Mouse (Mus musculus) heart, embryonic 12.5 days (tissue): ENCODE data around the gene Zfp648. TPM values are rescaled to one million over a fixed set of nuclear protein-coding genes. Genes with fewer than 3 reads are reported as not detected.

ENCODE experiments used
- ATAC-seq: fragments of 200-750 bp; cut with Nextera tagmentation; 2 replicates; pipeline ENCODE4 v1.8.0; 2017; ENCODE audit warnings: moderate TSS enrichment, moderate library complexity; ENCODE audit not compliant: insufficient number of reproducible peaks, low FRiP score
- H3K27ac ChIP-seq: fragments of 300-500 bp; sonication (generic); 2 replicates; pipeline ENCODE4 v1.5.1; 2016; ENCODE audit warnings: mild to moderate bottlenecking, moderate library complexity; ENCODE audit not compliant: poor library complexity, severe bottlenecking
- H3K27me3 ChIP-seq: fragments of 300-500 bp; sonication (generic); replicated peaks from 2 replicates; pipeline ENCODE4 v1.6.1; 2016; ENCODE audit warnings: mild to moderate bottlenecking, moderate library complexity
- H3K36me3 ChIP-seq: fragments of 300-500 bp; sonication (generic); 2 replicates; pipeline ENCODE4 v1.6.1; 2016; ENCODE audit warnings: mild to moderate bottlenecking, moderate library complexity
- H3K4me1 ChIP-seq: fragments of 300-500 bp; sonication (generic); replicated peaks from 2 replicates; pipeline ENCODE4 v1.6.1; 2016; ENCODE audit warnings: mild to moderate bottlenecking
- H3K4me2 ChIP-seq: fragments of 300-500 bp; sonication (generic); 2 replicates; pipeline ENCODE4 v1.6.1; 2016; ENCODE audit warnings: mild to moderate bottlenecking, moderate library complexity
- H3K4me3 ChIP-seq: fragments of 300-500 bp; sonication (generic); 2 replicates; pipeline ENCODE4 v1.5.1; 2016; ENCODE audit warnings: mild to moderate bottlenecking
- H3K9ac ChIP-seq: fragments of 300-500 bp; sonication (generic); 2 replicates; pipeline ENCODE4 v1.6.1; 2016; ENCODE audit warnings: mild to moderate bottlenecking, moderate library complexity
- H3K9me3 ChIP-seq: fragments of 300-500 bp; sonication (generic); replicated peaks from 2 replicates; pipeline ENCODE4 v1.6.1; 2016; ENCODE audit warnings: mild to moderate bottlenecking, moderate library complexity
- WGBS: fragments of 180-500 bp; shearing (Covaris S2); methylation state at CpG from one replicate; pipeline ENCODE4 v1.1.7; 2016; 5-methylcytosine and 5-hydroxymethylcytosine counted together
- polyA plus RNA-seq: library from polyadenylated mRNA; unstranded; fragments of >200 nt; fragmentation: Nextera tagmentation; extraction: Ambion mirVana; gene quantifications from 2 replicates; pipeline ENCODE4 v1.2.1, GENCODE M21; 2016

Gene Zfp648
- polyA plus RNA-seq, 1 experiment from 2014 or later: 0.09 TPM

DNA sequence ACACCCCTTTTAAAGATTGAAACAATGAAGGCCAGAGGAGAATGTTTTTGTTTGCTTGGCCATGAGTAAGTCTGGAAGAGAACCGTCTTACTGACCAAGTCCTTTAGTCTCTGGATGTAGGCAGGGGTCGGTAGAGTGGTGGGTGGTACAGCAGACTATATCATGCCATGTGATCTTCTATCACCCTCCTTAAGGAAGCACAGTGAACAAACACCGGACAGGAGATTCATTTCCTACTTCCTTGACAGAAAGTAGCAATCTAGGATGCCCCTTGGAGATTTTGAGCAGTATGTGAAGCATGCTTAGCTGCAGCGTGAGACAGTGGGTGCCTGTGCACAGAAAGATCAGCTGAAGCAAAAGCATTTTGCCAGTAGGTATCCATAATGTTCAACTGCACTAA, 31.6 kb downstream of the Zfp648 start:
- Histone ChIP-seq H3K4me2 (no peak overlapping the region), H3K4me1 (no peaks in the 10 kb centered on the region), H3K27me3 (no peaks in the 10 kb centered on the region), H3K9ac (no peak overlapping the region), H3K9me3 (no peaks in the 10 kb centered on the region), H3K36me3 (no peaks in the 10 kb centered on the region), H3K4me3 (no peak overlapping the region), H3K27ac (no peak overlapping the region)
- no peak for ATAC-seq
- 72% methylated on average over 4 of the region's 4 CpGs for WGBS

DNA sequence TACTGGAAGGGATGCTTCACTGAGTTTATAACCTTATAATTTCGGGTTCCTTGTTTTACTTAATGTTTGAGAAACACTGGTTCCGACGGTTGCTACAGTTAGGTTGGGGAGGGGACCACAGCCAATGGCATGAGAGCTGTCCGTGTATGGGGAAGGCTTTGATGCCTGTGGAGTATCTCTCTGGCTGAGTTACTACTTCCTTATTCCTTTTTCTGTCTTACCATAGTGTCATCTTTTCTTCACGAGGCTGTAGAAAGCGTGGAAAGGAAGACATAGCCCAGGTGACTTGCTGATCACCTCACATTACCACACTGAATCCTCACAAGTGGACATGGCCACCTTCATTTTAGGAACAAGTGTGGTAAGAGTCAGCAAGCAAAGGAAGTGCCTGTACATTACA, 32.0 kb downstream of the Zfp648 start:
- Histone ChIP-seq H3K4me1 (no peaks in the 10 kb centered on the region), H3K4me3 (no peak overlapping the region), H3K36me3 (no peaks in the 10 kb centered on the region), H3K9me3 (no peaks in the 10 kb centered on the region), H3K27me3 (no peaks in the 10 kb centered on the region), H3K27ac (no peak overlapping the region), H3K9ac (no peak overlapping the region), H3K4me2 (no peak overlapping the region)
- WGBS: 68% methylated on average over 6 of the region's 6 CpGs
- ATAC-seq: no peak

- Histone ChIP-seq H3K9me3 (no peaks in the 10 kb centered on the region), H3K27me3 (no peaks in the 10 kb centered on the region), H3K4me3 (no peak overlapping the region), H3K27ac (no peak overlapping the region), H3K36me3 (no peaks in the 10 kb centered on the region), H3K4me1 (no peaks in the 10 kb centered on the region), H3K9ac (no peak overlapping the region), H3K4me2 (no peak overlapping the region)
- WGBS: 76% methylated on average over 9 of the region's 9 CpGs
- no peak for ATAC-seq
Measured at GRCm38 (mm10) chr1:154234814-154235213, 33.8 kb downstream of the Zfp648 start.

DNA sequence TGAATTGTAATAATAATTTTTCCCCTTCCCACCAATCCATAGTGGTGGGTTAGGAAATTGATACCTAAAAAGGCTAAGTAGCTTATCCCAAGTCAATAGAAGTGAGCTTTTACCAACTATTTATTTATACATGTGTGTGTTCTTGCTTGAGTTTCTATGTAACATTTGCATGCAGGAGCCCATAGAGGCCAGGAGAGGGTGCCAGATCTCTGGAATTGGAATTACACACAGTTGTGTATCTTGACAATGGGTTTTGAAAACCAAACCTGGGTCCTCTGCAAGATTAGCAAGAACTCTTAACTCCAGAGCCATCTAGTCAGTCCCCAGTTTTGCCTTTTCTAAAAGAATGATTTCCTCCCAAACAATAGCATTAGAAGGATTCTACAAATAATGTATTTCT, 37.9 kb downstream of the Zfp648 start:
- Histone ChIP-seq H3K9me3 (no peaks in the 10 kb centered on the region), H3K9ac (no peak overlapping the region), H3K4me2 (no peak overlapping the region), H3K27me3 (no peaks in the 10 kb centered on the region), H3K27ac (no peak overlapping the region), H3K4me1 (no peaks in the 10 kb centered on the region), H3K36me3 (no peaks in the 10 kb centered on the region), H3K4me3 (no peak overlapping the region)
- ATAC-seq: no peak

DNA sequence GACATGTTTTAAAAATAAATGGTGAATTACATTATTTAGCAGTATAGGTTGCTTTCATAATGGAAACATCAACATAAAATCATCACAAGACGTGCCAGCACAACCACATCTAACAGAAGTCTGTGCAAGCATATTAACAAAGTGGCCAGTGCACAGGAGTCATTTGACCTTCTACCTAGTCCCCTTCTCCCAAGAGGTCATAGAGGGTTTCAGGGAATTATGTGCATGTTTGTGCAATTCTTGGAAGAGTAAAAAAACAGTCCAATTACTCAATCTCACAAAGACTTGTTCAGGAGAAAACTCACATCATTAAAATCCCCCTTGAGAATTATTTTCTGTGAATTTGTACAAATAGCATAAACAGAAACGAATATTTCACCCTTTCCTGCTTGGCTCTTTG, 50.2 kb downstream of the Zfp648 start:
- H3K9ac ChIP-seq: no peak overlapping the region
- ATAC-seq: no peak
- 67% methylated on average over 2 of the region's 2 CpGs for WGBS

GRCm38 (mm10) chr1:154252739-154253138, 51.8 kb downstream of the Zfp648 start:
- ATAC-seq: no peak
- H3K4me1 ChIP-seq: no peaks in the 10 kb centered on the region
- no peak overlapping the region for H3K4me2 ChIP-seq
- H3K9me3 ChIP-seq: no peaks in the 10 kb centered on the region
- no peak overlapping the region for H3K4me3 ChIP-seq
- H3K9ac ChIP-seq: no peak overlapping the region
- no peaks in the 10 kb centered on the region for H3K36me3 ChIP-seq
- WGBS: 49% methylated on average over 5 of the region's 5 CpGs
- no peak overlapping the region for H3K27ac ChIP-seq
- H3K27me3 ChIP-seq: no peaks in the 10 kb centered on the region

More for the DNA sequence above, 50.2 kb downstream of the Zfp648 start:
- Histone ChIP-seq H3K27me3 (no peaks in the 10 kb centered on the region), H3K4me1 (no peaks in the 10 kb centered on the region), H3K9me3 (no peaks in the 10 kb centered on the region), H3K4me3 (no peak overlapping the region), H3K27ac (no peak overlapping the region), H3K4me2 (no peak overlapping the region), H3K36me3 (no peaks in the 10 kb centered on the region)
